Mouse (Mus musculus): ENCODE measurements at regions not wholly inside any gene's neighbourhood (a gene's known extent, or its start where the extent isn't known, plus 50 kb on each side); places are given as distances from the start of the nearest gene placed in this dataset.

GRCm38 (mm10) chr4:10114831-10115230, 759.5 kb upstream of the 2610301B20Rik start:
- H3K36me3 ChIP-seq (ENCODE audit: control insufficient read depth, insufficient read depth, low read length, poor library complexity, severe bottlenecking): no peaks in the 10 kb centered on the region
- TF ChIP-seq HCFC1 (IDR thresholded peaks at IDR 0.05; ENCODE audit: borderline replicate concordance, insufficient read depth, low read length) (no peak), MAFK (IDR thresholded peaks at IDR 0.05; ENCODE audit: insufficient read depth, low read depth, low read length) (no peak), CHD2 (IDR thresholded peaks at IDR 0.05; ENCODE audit: low read depth, low read length) (no peak), ZNF384 (IDR thresholded peaks at IDR 0.05; ENCODE audit: low read depth, low read length) (no peak), ZC3H11A (IDR thresholded peaks at IDR 0.05; ENCODE audit: borderline replicate concordance, low read depth, low read length) (no peak)
- H3K4me1 ChIP-seq (ENCODE audit: control insufficient read depth in 2 of 2, insufficient read depth in 2 of 2, low read length in 2 of 2, poor library complexity in 1 of 2): no peaks in the 10 kb centered on the region
- no peaks in the 10 kb centered on the region for H3K9me3 ChIP-seq (ENCODE audit: control insufficient read depth, insufficient read depth, low read depth, low read length)
- H3K9ac ChIP-seq (ENCODE audit: insufficient read depth, low read depth, low read length, poor library complexity, severe bottlenecking): no peak overlapping the region
- H3K27ac ChIP-seq (ENCODE audit: insufficient read depth, low read depth, low read length, poor library complexity, severe bottlenecking): no peak overlapping the region
- no peak overlapping the region for H3K4me3 ChIP-seq (ENCODE audit: insufficient read depth in 1 of 2, low read depth in 1 of 2, low read length in 2 of 2, poor library complexity in 1 of 2, severe bottlenecking in 1 of 2)
- DNase-seq (ENCODE audit: low read depth, low spot score): no peak
- in situ Hi-C loops (cut with MboI; ENCODE audit: low sequenced_read_pairs in 2 of 2, unreplicated experiment in 2 of 2): no loop called here

DNA sequence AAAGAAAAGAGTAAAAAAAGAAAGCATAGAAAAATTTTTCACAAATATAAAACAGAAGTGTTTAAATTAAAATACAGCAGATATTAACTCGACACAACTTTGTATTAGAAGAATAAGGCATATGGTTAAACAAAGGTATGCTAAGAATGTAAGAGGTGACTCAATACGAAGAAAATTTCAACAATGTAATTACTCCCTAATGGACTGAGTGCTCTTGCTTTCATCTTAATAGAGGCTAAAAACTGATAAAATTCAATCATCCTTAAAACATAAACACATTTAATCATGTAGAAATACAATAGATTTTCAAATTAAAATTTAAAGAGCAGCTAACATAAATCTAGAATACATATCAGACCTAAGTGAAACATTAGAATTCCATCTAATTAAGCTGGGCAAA, 756.3 kb upstream of the 2610301B20Rik start:
- TF ChIP-seq ZC3H11A (IDR thresholded peaks at IDR 0.05; ENCODE audit: borderline replicate concordance, low read depth, low read length): no peak
- TF ChIP-seq ZNF384 (IDR thresholded peaks at IDR 0.05; ENCODE audit: low read depth, low read length): no peak
- TF ChIP-seq MAFK (IDR thresholded peaks at IDR 0.05; ENCODE audit: insufficient read depth, low read depth, low read length): no peak
- TF ChIP-seq HCFC1 (IDR thresholded peaks at IDR 0.05; ENCODE audit: borderline replicate concordance, insufficient read depth, low read length): no peak
- TF ChIP-seq CHD2 (IDR thresholded peaks at IDR 0.05; ENCODE audit: low read depth, low read length): no peak

GRCm38 (mm10) chr4:10124252-10124651, 750.0 kb upstream of the 2610301B20Rik start:
- H3K9me3 ChIP-seq (ENCODE audit: control insufficient read depth, insufficient read depth, low read depth, low read length): no peaks in the 10 kb centered on the region
- no peaks in the 10 kb centered on the region for H3K36me3 ChIP-seq (ENCODE audit: control insufficient read depth, insufficient read depth, low read length, poor library complexity, severe bottlenecking)
- in situ Hi-C loops (cut with MboI; ENCODE audit: low sequenced_read_pairs in 2 of 2, unreplicated experiment in 2 of 2): no loop called here
- H3K4me3 ChIP-seq (ENCODE audit: insufficient read depth in 1 of 2, low read depth in 1 of 2, low read length in 2 of 2, poor library complexity in 1 of 2, severe bottlenecking in 1 of 2): no peak overlapping the region
- no peak for TF ChIP-seq MAFK (IDR thresholded peaks at IDR 0.05; ENCODE audit: insufficient read depth, low read depth, low read length)
- TF ChIP-seq ZNF384 (IDR thresholded peaks at IDR 0.05; ENCODE audit: low read depth, low read length): no peak
- no peak for TF ChIP-seq HCFC1 (IDR thresholded peaks at IDR 0.05; ENCODE audit: borderline replicate concordance, insufficient read depth, low read length)
- TF ChIP-seq ZC3H11A (IDR thresholded peaks at IDR 0.05; ENCODE audit: borderline replicate concordance, low read depth, low read length): no peak
- no peak for TF ChIP-seq CHD2 (IDR thresholded peaks at IDR 0.05; ENCODE audit: low read depth, low read length)
- no peak overlapping the region for H3K9ac ChIP-seq (ENCODE audit: insufficient read depth, low read depth, low read length, poor library complexity, severe bottlenecking)
- DNase-seq (ENCODE audit: low read depth, low spot score): no peak
- H3K4me1 ChIP-seq (ENCODE audit: control insufficient read depth in 2 of 2, insufficient read depth in 2 of 2, low read length in 2 of 2, poor library complexity in 1 of 2): no peaks in the 10 kb centered on the region
- no peak overlapping the region for H3K27ac ChIP-seq (ENCODE audit: insufficient read depth, low read depth, low read length, poor library complexity, severe bottlenecking)

More for the DNA sequence above, 756.3 kb upstream of the 2610301B20Rik start:
- Histone ChIP-seq H3K4me1 (ENCODE audit: control insufficient read depth in 2 of 2, insufficient read depth in 2 of 2, low read length in 2 of 2, poor library complexity in 1 of 2) (no peaks in the 10 kb centered on the region), H3K9ac (ENCODE audit: insufficient read depth, low read depth, low read length, poor library complexity, severe bottlenecking) (no peak overlapping the region), H3K36me3 (ENCODE audit: control insufficient read depth, insufficient read depth, low read length, poor library complexity, severe bottlenecking) (no peaks in the 10 kb centered on the region), H3K4me3 (ENCODE audit: insufficient read depth in 1 of 2, low read depth in 1 of 2, low read length in 2 of 2, poor library complexity in 1 of 2, severe bottlenecking in 1 of 2) (no peak overlapping the region), H3K27ac (ENCODE audit: insufficient read depth, low read depth, low read length, poor library complexity, severe bottlenecking) (no peak overlapping the region), H3K9me3 (ENCODE audit: control insufficient read depth, insufficient read depth, low read depth, low read length) (no peaks in the 10 kb centered on the region)
- in situ Hi-C loops (cut with MboI; ENCODE audit: low sequenced_read_pairs in 2 of 2, unreplicated experiment in 2 of 2): no loop called here
- no peak for DNase-seq (ENCODE audit: low read depth, low spot score)

- in situ Hi-C loops (cut with MboI; ENCODE audit: low sequenced_read_pairs in 2 of 2, unreplicated experiment in 2 of 2): no loop called here
- TF ChIP-seq CHD2 (IDR thresholded peaks at IDR 0.05; ENCODE audit: low read depth, low read length) (no peak), ZC3H11A (IDR thresholded peaks at IDR 0.05; ENCODE audit: borderline replicate concordance, low read depth, low read length) (no peak), MAFK (IDR thresholded peaks at IDR 0.05; ENCODE audit: insufficient read depth, low read depth, low read length) (no peak), HCFC1 (IDR thresholded peaks at IDR 0.05; ENCODE audit: borderline replicate concordance, insufficient read depth, low read length) (no peak), ZNF384 (IDR thresholded peaks at IDR 0.05; ENCODE audit: low read depth, low read length) (no peak)
These were observed 732.9 kb upstream of the 2610301B20Rik start for GRCm38 (mm10) chr4:10141238-10141934.

More at GRCm38 (mm10) chr4:10141238-10141934, 732.9 kb upstream of the 2610301B20Rik start:
- no peak for DNase-seq (ENCODE audit: low read depth, low spot score)
- Histone ChIP-seq H3K27ac (ENCODE audit: insufficient read depth, low read depth, low read length, poor library complexity, severe bottlenecking) (no peak overlapping the region), H3K9me3 (ENCODE audit: control insufficient read depth, insufficient read depth, low read depth, low read length) (no peaks in the 10 kb centered on the region), H3K9ac (ENCODE audit: insufficient read depth, low read depth, low read length, poor library complexity, severe bottlenecking) (no peak overlapping the region), H3K4me3 (ENCODE audit: insufficient read depth in 1 of 2, low read depth in 1 of 2, low read length in 2 of 2, poor library complexity in 1 of 2, severe bottlenecking in 1 of 2) (no peak overlapping the region), H3K4me1 (ENCODE audit: control insufficient read depth in 2 of 2, insufficient read depth in 2 of 2, low read length in 2 of 2, poor library complexity in 1 of 2) (no peaks in the 10 kb centered on the region), H3K36me3 (ENCODE audit: control insufficient read depth, insufficient read depth, low read length, poor library complexity, severe bottlenecking) (no peaks in the 10 kb centered on the region)

Data from ES-E14 (cell line).